Mouse (Mus musculus) ES-E14 (cell line): Measurements from ENCODE around the gene Ripor2. TPM values are rescaled to one million over a fixed set of nuclear protein-coding genes. Genes with fewer than 3 reads are reported as not detected.

Experiments
- DNase-seq: peaks from one replicate; pipeline ENCODE4 v3.0.0-alpha.2; 2013; ENCODE audit warnings: low read depth, low spot score
- H3K27ac ChIP-seq: 2 replicates; pipeline ENCODE4 v1.5.1; 2012; ENCODE audit warnings: low read depth, mild to moderate bottlenecking, low read length, moderate library complexity, mixed read lengths; ENCODE audit not compliant: poor library complexity, insufficient read depth, severe bottlenecking
- H3K36me3 ChIP-seq: 2 replicates; pipeline ENCODE4 v1.6.1; 2012; ENCODE audit warnings: mild to moderate bottlenecking, low read length, moderate library complexity, mixed read lengths; ENCODE audit not compliant: control insufficient read depth, poor library complexity, insufficient read depth, severe bottlenecking
- H3K4me1 ChIP-seq, 2 experiments: fragments of 150-350 bp in 1 of 2; sonication (generic) in 1 of 2; 2 replicates each; pipeline ENCODE4 v1.6.1; 2012; ENCODE audit warnings: low read length in 2 of 2, mild to moderate bottlenecking in 1 of 2, mixed read lengths in 1 of 2; ENCODE audit not compliant: control insufficient read depth in 2 of 2, insufficient read depth in 2 of 2, poor library complexity in 1 of 2
- H3K4me3 ChIP-seq, 2 experiments: fragments of 150-350 bp in 1 of 2; sonication (generic) in 1 of 2; 2 replicates each; pipeline ENCODE4 v1.5.1; 2012; ENCODE audit warnings: low read length in 2 of 2, low read depth in 1 of 2, mild to moderate bottlenecking in 1 of 2, mixed read lengths in 1 of 2; ENCODE audit not compliant: insufficient read depth in 1 of 2, poor library complexity in 1 of 2, severe bottlenecking in 1 of 2
- H3K9ac ChIP-seq: 2 replicates; pipeline ENCODE4 v1.6.1; 2012; ENCODE audit warnings: low read depth, mild to moderate bottlenecking, low read length, mixed read lengths; ENCODE audit not compliant: poor library complexity, insufficient read depth, severe bottlenecking
- H3K9me3 ChIP-seq: fragments of 150-350 bp; sonication (generic); 2 replicates; pipeline ENCODE4 v1.6.1; 2012; ENCODE audit warnings: low read depth, mild to moderate bottlenecking, low read length; ENCODE audit not compliant: control insufficient read depth, insufficient read depth
- CHD2 ChIP-seq: IDR thresholded peaks from 2 replicates; pipeline ENCODE4 v1.6.1; 2014; ENCODE audit warnings: mild to moderate bottlenecking, low read depth, low read length, inconsistent platforms
- HCFC1 ChIP-seq: IDR thresholded peaks from 2 replicates; pipeline ENCODE4 v1.6.1; 2012; ENCODE audit warnings: low read length, inconsistent platforms, borderline replicate concordance; ENCODE audit not compliant: insufficient read depth
- MAFK ChIP-seq: IDR thresholded peaks from 2 replicates; pipeline ENCODE4 v1.6.1; 2014; ENCODE audit warnings: mild to moderate bottlenecking, low read depth, low read length, inconsistent platforms; ENCODE audit not compliant: insufficient read depth
- ZC3H11A ChIP-seq: IDR thresholded peaks from 2 replicates; pipeline ENCODE4 v1.6.1; 2012; ENCODE audit warnings: low read depth, mild to moderate bottlenecking, inconsistent platforms, low read length, borderline replicate concordance
- ZNF384 ChIP-seq: IDR thresholded peaks from 2 replicates; pipeline ENCODE4 v1.6.1; 2012; ENCODE audit warnings: low read depth, low read length, inconsistent platforms
- in situ Hi-C, 2 experiments: fragments of 600-800 bp; cut with MboI; formaldehyde crosslinking; loops; one replicate each; pipeline ENCODE4 v1.15.1; 2025; ENCODE audit warnings: low sequenced_read_pairs in 2 of 2, inconsistent platforms in 1 of 2; ENCODE audit not compliant: unreplicated experiment in 2 of 2
- total RNA-seq: library from RNA; depleted of rRNA; stranded (reverse); fragments of 300-350 nt; gene quantifications from 2 replicates; pipeline ENCODE4 v1.2.3, GENCODE M21; 2012

Gene Ripor2
- total RNA-seq, 1 experiment: 0.71 TPM

GRCm38 (mm10) chr13:24575126-24575525 lies 6.9 kb upstream of the Ripor2 start:
- no peak for DNase-seq
- Histone ChIP-seq H3K9me3 (no peaks in the 10 kb centered on the region), H3K36me3 (no peaks in the 10 kb centered on the region), H3K9ac (no peak overlapping the region), H3K4me1 (peaks cover 0 to 4% of the 10 kb centered on the region in 2 experiments; a peak in 1 of 4 replicates), H3K27ac (no peak overlapping the region), H3K4me3 (no peak overlapping the region)
- TF ChIP-seq CHD2: no peak
- TF ChIP-seq ZNF384: no peak
- TF ChIP-seq MAFK: no peak
- TF ChIP-seq HCFC1: no peak
- TF ChIP-seq ZC3H11A: no peak
- in situ Hi-C loops: no loop called here

DNA sequence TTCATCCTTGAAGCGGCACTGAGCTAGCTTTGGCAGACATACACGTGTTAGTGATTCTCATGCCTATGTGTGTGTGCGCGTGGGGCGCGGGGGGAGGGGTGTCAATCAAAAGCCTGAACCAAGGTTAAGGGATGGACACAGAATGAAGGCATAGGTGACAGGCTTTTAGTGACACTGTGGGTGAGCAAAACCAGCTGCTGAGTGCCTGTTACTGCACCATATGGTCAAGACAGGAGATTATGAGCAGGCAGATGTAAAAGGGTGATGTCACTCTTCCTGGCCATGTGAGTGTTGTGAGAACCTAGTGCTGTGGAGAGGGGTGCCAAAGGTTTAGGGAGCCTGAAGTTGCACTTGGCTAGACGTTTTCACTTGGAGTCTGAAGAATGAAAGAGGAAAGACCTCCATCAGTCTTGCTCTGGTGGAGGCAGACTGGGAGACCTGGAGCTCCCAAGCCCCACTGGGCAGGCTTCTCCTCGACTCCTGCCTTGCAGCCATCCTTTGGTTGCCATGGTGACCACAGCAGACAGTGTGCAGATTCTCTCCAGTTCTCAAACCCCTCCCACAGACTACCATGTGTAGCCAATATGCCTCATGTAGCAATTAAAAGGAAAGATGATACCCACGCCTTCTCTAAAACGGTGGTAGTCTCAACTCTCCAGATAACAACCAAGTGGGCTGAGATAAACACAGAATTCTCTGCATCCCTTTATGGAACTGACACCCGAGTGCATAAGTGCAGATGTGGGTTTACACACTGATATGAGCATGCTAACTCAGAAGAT lies 5.5 kb upstream of the Ripor2 start:
- Histone ChIP-seq H3K9me3 (no peaks in the 10 kb centered on the region), H3K36me3 (no peaks in the 10 kb centered on the region), H3K27ac (no peak overlapping the region), H3K4me3 (no peak overlapping the region), H3K4me1 (peaks cover 0 to 4% of the 10 kb centered on the region in 2 experiments; a peak in 1 of 4 replicates), H3K9ac (no peak overlapping the region)
- in situ Hi-C loops: no loop called here
- TF ChIP-seq ZNF384 (no peak), ZC3H11A (no peak), CHD2 (no peak), MAFK (no peak), HCFC1 (no peak)
- no peak for DNase-seq

DNA sequence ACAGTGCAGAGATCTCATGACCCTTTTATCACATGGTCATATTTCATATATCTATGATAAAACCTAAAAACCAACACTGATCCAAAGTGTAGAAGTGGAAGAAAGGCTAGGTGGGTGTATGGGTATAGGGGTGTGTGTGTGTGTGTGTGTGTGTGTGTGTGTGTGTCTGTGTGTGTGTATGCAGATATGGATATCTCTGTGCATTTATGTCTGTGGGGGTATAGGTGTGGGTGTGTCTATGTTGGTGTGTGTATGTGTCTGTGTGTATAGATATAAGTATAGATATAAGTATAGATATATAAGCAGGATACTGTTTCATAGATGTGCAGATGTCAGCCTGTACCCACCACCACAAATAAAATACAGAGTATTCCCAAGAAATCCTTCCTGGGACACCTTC lies 3.7 kb upstream of the Ripor2 start:
- Histone ChIP-seq H3K4me3 (no peak overlapping the region), H3K36me3 (no peaks in the 10 kb centered on the region), H3K4me1 (peaks cover 0 to 4% of the 10 kb centered on the region in 2 experiments; a peak in 1 of 4 replicates), H3K9me3 (no peaks in the 10 kb centered on the region), H3K27ac (no peak overlapping the region), H3K9ac (no peak overlapping the region)
- TF ChIP-seq CHD2: no peak
- no peak for TF ChIP-seq ZC3H11A
- TF ChIP-seq ZNF384: no peak
- in situ Hi-C loops: no loop called here
- DNase-seq: no peak

DNA sequence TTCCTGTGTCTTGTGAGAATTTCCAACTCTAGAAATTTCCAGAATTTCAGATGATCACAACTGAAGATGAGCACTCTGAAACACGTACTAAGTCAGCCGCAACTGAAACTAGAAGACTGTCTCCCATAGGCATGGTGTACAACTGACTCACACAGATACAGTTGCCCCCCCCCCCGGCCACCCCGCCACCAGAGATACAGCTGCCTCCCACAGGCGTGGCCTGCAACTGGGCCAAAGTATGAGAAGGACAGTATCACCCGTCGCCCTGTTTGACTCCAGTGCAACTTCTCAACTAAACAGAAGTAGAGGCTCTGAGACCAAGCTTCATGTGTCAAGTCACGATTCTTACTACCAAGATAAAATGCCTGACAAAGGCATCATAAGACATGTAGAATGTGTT lies 1.2 kb upstream of the Ripor2 start:
- no peak for TF ChIP-seq HCFC1
- no peak for TF ChIP-seq ZC3H11A
- TF ChIP-seq MAFK: no peak
- no peak for TF ChIP-seq ZNF384
- TF ChIP-seq CHD2: no peak

DNA sequence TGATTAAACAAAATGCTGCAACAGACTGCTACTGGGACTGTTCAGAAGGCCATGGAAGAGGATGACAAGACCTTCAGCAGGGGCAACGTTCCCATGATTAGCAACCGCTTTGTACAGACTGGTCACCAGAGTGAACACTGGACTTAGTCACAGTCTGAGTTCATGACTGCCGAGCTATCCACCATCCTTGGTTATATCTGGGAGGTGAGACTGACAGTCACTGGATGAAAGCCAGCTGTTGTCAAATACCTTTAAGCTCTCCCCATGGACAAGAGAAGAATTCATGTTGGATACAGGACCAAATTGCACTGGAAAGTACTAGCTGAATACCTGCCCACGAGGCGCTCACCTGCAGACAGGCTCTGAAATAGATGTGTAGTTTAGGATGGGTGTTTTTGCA lies 2.4 kb downstream of the Ripor2 start:
- no peaks in the 10 kb centered on the region for H3K4me1 ChIP-seq
- no peak overlapping the region for H3K9ac ChIP-seq
- in situ Hi-C loops: no loop called here
- no peaks in the 10 kb centered on the region for H3K9me3 ChIP-seq
- no peaks in the 10 kb centered on the region for H3K36me3 ChIP-seq
- H3K4me3 ChIP-seq: no peak overlapping the region
- DNase-seq: no peak
- no peak for TF ChIP-seq CHD2
- no peak for TF ChIP-seq MAFK
- no peak for TF ChIP-seq HCFC1
- no peak for TF ChIP-seq ZC3H11A
- TF ChIP-seq ZNF384: no peak
- no peak overlapping the region for H3K27ac ChIP-seq

More for the DNA sequence above, 1.2 kb upstream of the Ripor2 start:
- Histone ChIP-seq H3K27ac (no peak overlapping the region), H3K9me3 (no peaks in the 10 kb centered on the region), H3K4me1 (no peaks in the 10 kb centered on the region), H3K4me3 (no peak overlapping the region), H3K9ac (no peak overlapping the region), H3K36me3 (no peaks in the 10 kb centered on the region)
- DNase-seq: no peak
- in situ Hi-C loops: no loop called here
